Mouse (Mus musculus) CD4-positive, CD25-positive, alpha-beta regulatory T cell, adult 2 months (primary cell): ENCODE measurements around the gene Olfr1432.
"Not testable (repeated sequence)": the region's sequence is repeated elsewhere in the genome, so short reads cannot be mapped to it uniquely, and the experiment has no call there.

Experiments
- DNase-seq: peaks from one replicate; pipeline ENCODE4 v3.0.0-alpha.2; 2012; ENCODE audit warnings: low read depth, low spot score

Olfr1432 gene

GRCm38 (mm10) chr19:12232496-12232895 lies at the start of gene Olfr1432:
TSS of gene Olfr1432 (minus strand) at chr19:12232596.
- DNase-seq, result not testable (repeated sequence)

GRCm38 (mm10) chr19:12279554-12279953 lies 47.2 kb upstream of the Olfr1432 start, which contains the start of gene Olfr1434:
TSS of gene Olfr1434 (plus strand) at chr19:12279854.
- DNase-seq, result no peak

GRCm38 (mm10) chr19:12260732-12261131 lies 28.3 kb upstream of the Olfr1432 start, which contains the start of gene Olfr235:
TSS of gene Olfr235 (plus strand) at chr19:12261032.
- DNase-seq, result no peak

- no peak for DNase-seq
Observed at GRCm38 (mm10) chr19:12241559-12241958, 9.2 kb upstream of the Olfr1432 start, which contains the start of gene Olfr262. TSS of gene Olfr262 (minus strand) at chr19:12241659.

GRCm38 (mm10) chr19:12200334-12200733 lies 32.1 kb downstream of the Olfr1432 start, which contains the start of gene Olfr1431:
TSS of gene Olfr1431 (plus strand) at chr19:12200634.
- DNase-seq, result no peak

- DNase-seq, result not testable (repeated sequence)
Observed at GRCm38 (mm10) chr19:12199076-12199475, 33.3 kb downstream of the Olfr1432 start.
